Mouse (Mus musculus) small intestine, adult 10 weeks (tissue): ENCODE data around the gene Irak1. TPM values are rescaled to one million over a fixed set of nuclear protein-coding genes. Genes with fewer than 3 reads are reported as not detected.

Source experiments
- polyA plus RNA-seq: library from polyadenylated mRNA; stranded (reverse); fragments of 350-450 nt; fragmentation: Illumina TruSeq; extraction: RNeasy Lipid Tissue Mini Kit (QIAGEN cat#74804); gene quantifications from one replicate; pipeline ENCODE4 v1.2.3, GENCODE M21; 2014; ENCODE audit warnings: low replicate concordance

The Irak1 gene
- 25.2 TPM for polyA plus RNA-seq

GRCm38 (mm10) chrX:74023188-74024049 lies at the start of gene Irak1:
Irak1 (minus strand) TSS chrX:74023918.

DNA sequence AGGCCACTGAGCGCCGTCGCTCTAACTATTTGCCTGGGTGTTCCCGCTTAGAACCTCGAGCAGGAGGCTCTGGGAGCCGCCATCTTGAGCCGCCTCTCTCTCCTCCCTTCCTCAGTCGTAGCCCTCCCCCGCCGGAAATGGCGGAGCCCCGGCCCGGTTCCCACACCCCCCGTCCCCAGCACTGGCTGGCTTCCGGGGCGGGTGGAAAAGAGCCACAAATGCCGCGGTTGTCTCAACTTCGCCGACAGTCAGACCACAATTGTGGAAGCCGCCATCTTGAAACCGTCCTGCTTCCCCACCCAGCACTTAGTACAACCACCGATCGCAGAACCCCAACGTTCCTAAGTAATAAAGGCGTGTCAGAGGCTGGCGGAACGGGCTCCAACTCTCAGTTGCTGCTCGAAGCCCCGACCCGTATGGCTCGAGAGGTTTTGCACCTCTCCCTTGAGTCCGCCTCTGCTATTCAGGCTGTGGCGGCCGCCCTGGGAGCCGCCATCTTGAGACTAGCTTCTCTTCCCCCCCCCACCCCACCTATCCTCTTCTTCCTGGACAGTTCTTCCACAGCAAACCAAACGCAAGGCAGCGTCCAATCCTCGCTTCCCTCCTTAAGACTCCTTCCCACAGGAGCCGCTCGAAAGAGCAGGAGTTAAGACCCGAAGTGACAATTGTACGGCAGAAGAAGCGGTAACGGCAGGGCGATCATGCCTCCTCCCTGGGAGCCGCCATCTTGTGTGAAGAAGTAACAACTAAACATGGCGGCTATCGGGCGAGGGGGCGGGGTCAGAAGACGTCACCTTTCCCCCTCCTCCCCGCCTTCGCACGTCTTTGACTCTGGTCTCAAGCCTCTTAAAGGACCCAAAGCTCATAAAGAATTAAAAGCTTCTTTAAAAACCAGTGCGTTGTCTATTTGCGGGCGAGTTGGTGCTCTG lies 57.2 kb downstream of the Irak1 start, which contains the start of gene Hcfc1:
Gene Hcfc1 (minus strand): TSS at position 110 of the 929 bp plus-strand sequence.

Other genes with a start within 250 kb of the Irak1 start
- not detected for gene Srpk3, start 249.5 kb downstream of the Irak1 start, polyA plus RNA-seq
- 18.0 TPM for gene Idh3g, start 237.0 kb downstream of the Irak1 start, polyA plus RNA-seq
- gene Ssr4, start 236.9 kb downstream of the Irak1 start, polyA plus RNA-seq: 25.0 TPM
- 0.22 TPM for gene Pdzd4, start 198.9 kb downstream of the Irak1 start, polyA plus RNA-seq
- not detected for gene Avpr2, start 131.8 kb downstream of the Irak1 start, polyA plus RNA-seq
- 3.1 TPM for gene L1cam, start 127.8 kb downstream of the Irak1 start, polyA plus RNA-seq
- 1.0 TPM for gene Arhgap4, start 102.0 kb downstream of the Irak1 start, polyA plus RNA-seq
- 2.1 TPM for gene Naa10, start 102.0 kb downstream of the Irak1 start, polyA plus RNA-seq
- gene Renbp, start 93.1 kb downstream of the Irak1 start, polyA plus RNA-seq: 0.33 TPM
- gene Hcfc1, start 57.6 kb downstream of the Irak1 start, polyA plus RNA-seq: 21.6 TPM
- not detected for gene Opn1mw, start 103.5 kb upstream of the Irak1 start, polyA plus RNA-seq
- 10.2 TPM for gene Mecp2, start 111.4 kb upstream of the Irak1 start, polyA plus RNA-seq
- gene Tex28, start 143.9 kb upstream of the Irak1 start, polyA plus RNA-seq: not detected
- gene Tktl1, start 153.3 kb upstream of the Irak1 start, polyA plus RNA-seq: not detected
- 16.9 TPM for gene Flna, start 225.9 kb upstream of the Irak1 start, polyA plus RNA-seq
- gene Emd, start 230.8 kb upstream of the Irak1 start, polyA plus RNA-seq: 23.2 TPM
- gene Rpl10, start 246.9 kb upstream of the Irak1 start, polyA plus RNA-seq: 610 TPM